Mouse (Mus musculus) C2C12 (cell line): ENCODE measurements around the gene Slc22a20. TPM values are rescaled to one million over a fixed set of nuclear protein-coding genes. Genes with fewer than 3 reads are reported as not detected.

Experiments used
- H3K27me3 ChIP-seq: one replicate; pipeline ENCODE4 v1.6.1; 2011; ENCODE audit not compliant: control insufficient read depth, insufficient read depth, insufficient read length
- H3K36me3 ChIP-seq: one replicate; pipeline ENCODE4 v1.6.1; 2011; ENCODE audit not compliant: control insufficient read depth, insufficient read depth
- H3K4me3 ChIP-seq: one replicate; pipeline ENCODE4 v1.5.1; 2011; ENCODE audit warnings: mild to moderate bottlenecking, control low read depth; ENCODE audit not compliant: poor library complexity, insufficient read depth, severe bottlenecking
- H3K79me2 ChIP-seq: one replicate; pipeline ENCODE4 v1.6.1; 2011; ENCODE audit not compliant: control insufficient read depth, insufficient read depth
- H3K79me3 ChIP-seq: one replicate; pipeline ENCODE4 v1.6.1; 2011; ENCODE audit warnings: low read depth, control low read depth
- H3ac ChIP-seq: one replicate; pipeline ENCODE3; 2011; ENCODE audit warnings: low read depth; ENCODE audit not compliant: control insufficient read depth, insufficient read length
- CEBPB ChIP-seq: IDR thresholded peaks from one replicate; pipeline ENCODE4 v1.6.1; 2011; ENCODE audit warnings: low read depth, mild to moderate bottlenecking, control low read depth, moderate library complexity
- CTCF ChIP-seq: IDR thresholded peaks from one replicate; pipeline ENCODE4 v1.5.1; 2011; ENCODE audit not compliant: control insufficient read depth, insufficient read depth, insufficient read length
- FOSL1 ChIP-seq: IDR thresholded peaks from one replicate; pipeline ENCODE4 v1.8.0; 2011; ENCODE audit warnings: mild to moderate bottlenecking, low read length; ENCODE audit not compliant: poor library complexity, insufficient read depth, severe bottlenecking
- MAX ChIP-seq: IDR thresholded peaks from one replicate; pipeline ENCODE4 v1.6.1; 2011; ENCODE audit warnings: mild to moderate bottlenecking, control low read depth
- MYOD1 ChIP-seq: IDR thresholded peaks from one replicate; pipeline ENCODE4 v1.6.1; 2011; ENCODE audit warnings: low read depth; ENCODE audit not compliant: control insufficient read depth, insufficient read length
- MYOG ChIP-seq: IDR thresholded peaks from one replicate; pipeline ENCODE4 v1.6.1; 2011; ENCODE audit not compliant: control insufficient read depth, insufficient read length; ENCODE audit errors: extremely low read depth
- USF1 ChIP-seq: IDR thresholded peaks from one replicate; pipeline ENCODE4 v1.6.1; 2011; ENCODE audit warnings: low read depth, mild to moderate bottlenecking, control low read depth, moderate library complexity
- polyA plus RNA-seq: library from polyadenylated mRNA; unstranded; fragments of >200 nt; fragmentation: generic; extraction: Trizol; gene quantifications from one replicate; pipeline ENCODE4 v1.2.1, GENCODE M21; 2012; ENCODE audit warnings: missing spikeins

Gene Slc22a20
- polyA plus RNA-seq, 1 experiment: not detected

DNA sequence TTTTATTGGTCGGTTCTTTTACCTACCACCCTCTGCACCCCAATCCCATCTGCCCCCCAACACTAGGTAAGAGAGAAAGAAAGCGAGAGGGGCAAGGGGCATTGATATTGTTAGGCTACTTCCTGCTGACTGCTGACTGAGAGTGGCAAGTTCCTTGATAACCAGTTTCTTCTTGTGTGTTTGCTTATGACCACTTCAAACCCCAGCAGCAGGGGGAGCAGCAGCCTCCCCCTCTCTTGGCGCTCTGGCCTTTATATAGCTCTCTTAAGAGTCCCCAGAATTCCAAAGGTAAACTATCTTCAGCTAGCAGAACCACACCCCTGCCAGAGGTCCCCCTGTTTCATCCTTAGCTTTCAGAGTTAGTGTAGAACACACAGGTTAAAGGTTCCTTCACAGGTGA lies 34.3 kb upstream of the Slc22a20 start:
- Histone ChIP-seq H3K79me3 (no peaks in the 10 kb centered on the region), H3K4me3 (no peak overlapping the region)
- TF ChIP-seq CEBPB (no peak), MAX (no peak), USF1 (no peak), MYOG (no peak), FOSL1 (no peak), MYOD1 (no peak), CTCF (no peak)

DNA sequence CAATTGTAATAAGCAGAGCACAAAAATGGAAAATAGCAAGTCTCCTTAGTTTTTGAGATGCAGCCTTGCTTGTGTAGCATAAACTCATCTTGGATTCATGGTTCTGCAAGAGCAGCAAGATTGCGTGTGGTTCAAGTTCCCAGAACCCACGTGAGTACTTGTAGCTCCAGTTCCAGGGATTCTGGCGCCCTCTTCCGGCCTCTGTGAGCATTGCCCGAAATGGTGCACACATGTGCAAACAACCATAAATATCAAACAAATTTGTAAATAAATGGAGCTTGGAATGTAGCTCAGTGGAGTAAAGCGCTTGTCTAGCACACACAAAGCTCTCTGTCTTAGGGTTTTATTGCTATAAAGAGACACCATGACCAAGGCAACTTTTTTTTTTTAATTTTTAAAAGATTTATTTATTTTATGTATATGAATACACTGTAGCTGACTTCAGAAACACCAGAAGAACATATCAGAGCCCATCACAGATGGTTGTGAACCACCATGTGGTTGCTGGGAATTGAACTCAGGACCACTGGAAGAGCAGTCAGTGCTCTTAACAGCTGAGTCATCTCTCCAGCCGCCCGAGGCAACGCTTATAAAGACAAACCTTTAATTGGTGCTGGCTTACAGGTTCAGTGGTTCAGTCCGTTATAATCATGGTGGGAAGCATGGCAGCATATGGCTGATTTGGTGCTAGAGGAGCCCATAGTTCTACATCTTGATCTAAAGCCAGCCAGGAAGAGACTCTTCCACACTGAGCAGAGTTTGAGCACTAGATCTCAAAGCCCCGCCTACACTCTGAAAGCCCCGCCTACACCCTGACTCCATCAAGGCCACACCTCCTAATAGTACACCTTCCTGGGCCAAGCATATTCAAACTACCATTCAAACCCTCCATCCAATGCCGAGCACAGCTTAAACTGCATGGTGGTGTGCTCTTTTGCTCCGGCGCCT lies 32.5 kb upstream of the Slc22a20 start:
- Histone ChIP-seq H3ac (no peak overlapping the region), H3K79me3 (no peaks in the 10 kb centered on the region), H3K4me3 (no peak overlapping the region), H3K27me3 (peaks cover 10% of the 10 kb centered on the region), H3K79me2 (peaks cover 12% of the 10 kb centered on the region), H3K36me3 (no peaks in the 10 kb centered on the region)
- TF ChIP-seq MYOD1 (no peak), CTCF (peak; percentile 64), USF1 (peak; percentile 85)

More for the DNA sequence above, 34.3 kb upstream of the Slc22a20 start:
- Histone ChIP-seq H3K36me3 (no peaks in the 10 kb centered on the region), H3K79me2 (no peaks in the 10 kb centered on the region), H3K27me3 (peaks cover 24% of the 10 kb centered on the region), H3ac (no peak overlapping the region)

DNA sequence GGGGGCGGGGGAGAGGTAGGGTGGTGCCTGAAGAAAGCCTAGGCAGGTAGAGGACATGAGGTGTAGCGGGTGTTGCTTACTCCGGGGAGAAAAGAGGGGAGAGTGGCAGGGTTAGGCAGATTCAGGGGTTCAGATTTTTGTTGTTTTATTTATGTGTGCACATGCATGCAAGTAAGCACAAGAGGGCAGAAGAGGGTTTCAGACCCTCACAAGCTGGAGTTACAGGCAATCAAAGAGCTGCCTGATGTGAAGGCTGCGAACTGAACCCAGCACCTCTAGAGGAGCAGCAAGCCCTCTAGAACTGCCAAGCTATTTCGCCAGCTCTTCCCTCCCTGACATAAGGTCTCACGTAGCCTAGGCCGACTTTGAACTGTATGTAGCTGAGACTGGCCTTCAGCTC lies 30.6 kb upstream of the Slc22a20 start:
- no peaks in the 10 kb centered on the region for H3K27me3 ChIP-seq
- peaks cover 15% of the 10 kb centered on the region for H3K79me2 ChIP-seq
- no peak overlapping the region for H3K4me3 ChIP-seq
- H3K79me3 ChIP-seq: no peaks in the 10 kb centered on the region
- H3K36me3 ChIP-seq: no peaks in the 10 kb centered on the region
- TF ChIP-seq MYOG (no peak), MAX (no peak), CEBPB (no peak), FOSL1 (no peak), MYOD1 (no peak), CTCF (no peak), USF1 (no peak)
- H3ac ChIP-seq: no peak overlapping the region

DNA sequence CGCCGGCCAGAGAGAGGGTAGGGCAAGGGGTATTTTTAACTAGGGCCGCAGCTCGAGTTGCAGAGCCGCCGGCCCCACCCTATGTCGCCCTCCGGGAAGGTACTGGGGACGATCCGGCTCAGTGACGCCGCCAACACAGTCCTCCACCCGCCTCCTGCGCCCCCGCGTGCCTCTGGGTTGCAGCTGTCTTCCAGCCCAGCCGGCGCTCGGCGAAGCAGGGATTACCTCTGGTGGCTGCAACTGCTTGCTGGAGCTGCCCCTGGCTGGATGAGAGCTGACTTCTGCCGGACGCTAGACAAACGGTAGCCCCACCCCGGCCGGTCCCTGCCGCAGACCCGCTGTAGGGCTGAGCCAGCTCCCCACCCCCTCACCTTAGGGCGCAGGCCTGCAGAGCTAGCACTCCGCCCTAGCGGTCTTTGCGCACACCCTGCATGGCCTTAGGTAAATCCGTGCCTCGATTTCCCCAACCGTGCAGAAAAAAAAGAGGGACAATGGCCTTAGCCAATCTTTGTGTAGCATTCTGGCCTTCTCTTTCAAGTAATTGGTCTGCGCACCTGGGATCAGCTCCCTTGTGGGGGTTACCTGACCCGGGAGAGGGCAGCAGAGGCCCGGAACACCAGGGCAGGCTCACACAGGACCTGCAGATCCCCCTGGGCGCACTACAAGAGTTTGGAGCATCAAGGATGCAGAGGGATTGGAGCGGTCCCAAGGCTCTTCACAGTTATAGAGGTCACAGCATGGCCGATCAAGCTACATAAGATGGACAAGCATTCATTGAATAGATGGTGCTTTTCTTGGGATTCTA lies 29.8 kb upstream of the Slc22a20 start, which contains the start of gene Capn1:
Capn1 (minus strand) TSS at position 387 of the 805 bp plus-strand sequence.
- Histone ChIP-seq H3K79me2 (peaks cover 15% of the 10 kb centered on the region), H3ac (peak within 1 kb of the TSS; percentile 71), H3K27me3 (no peaks in the 10 kb centered on the region), H3K36me3 (no peaks in the 10 kb centered on the region), H3K4me3 (peak within 1 kb of the TSS; percentile 42), H3K79me3 (no peaks in the 10 kb centered on the region)
- no peak for TF ChIP-seq CTCF
- TF ChIP-seq CEBPB: no peak
- no peak for TF ChIP-seq MAX
- TF ChIP-seq USF1: no peak
- TF ChIP-seq FOSL1: no peak
- TF ChIP-seq MYOD1: peak; percentile 61
- no peak for TF ChIP-seq MYOG

DNA sequence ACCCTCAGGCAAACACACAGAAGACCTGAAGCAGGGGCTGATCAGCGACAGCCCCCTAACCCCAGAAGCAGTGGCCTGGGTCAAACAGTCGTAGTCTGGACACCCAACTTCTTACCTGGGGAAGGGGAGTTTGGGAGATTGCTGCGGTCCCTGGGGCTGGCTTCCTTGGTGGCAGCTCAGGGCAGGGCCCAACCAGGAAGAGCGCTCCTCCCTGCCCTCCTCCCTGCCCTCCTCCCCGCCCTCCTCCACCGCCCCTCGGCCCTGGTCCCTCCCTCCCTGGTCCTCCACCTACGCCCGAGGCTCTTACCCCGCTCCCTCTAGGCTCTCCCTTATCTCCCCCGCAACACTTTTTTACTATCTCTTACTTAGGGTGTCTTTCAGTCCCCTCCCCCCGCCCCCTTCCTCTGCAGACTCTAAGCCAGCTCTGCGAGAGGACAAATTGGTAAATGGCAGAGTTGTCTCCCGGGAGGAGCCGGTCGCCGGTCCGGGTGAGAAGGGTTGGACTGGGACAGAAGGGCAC lies 29.1 kb upstream of the Slc22a20 start:
- Histone ChIP-seq H3K79me3 (no peaks in the 10 kb centered on the region), H3ac (peak overlapping the region; percentile 71), H3K4me3 (peak overlapping the region; percentile 42), H3K79me2 (peaks cover 15% of the 10 kb centered on the region), H3K36me3 (no peaks in the 10 kb centered on the region), H3K27me3 (no peaks in the 10 kb centered on the region)
- TF ChIP-seq MYOG (no peak), USF1 (no peak), CEBPB (no peak), FOSL1 (no peak), MAX (no peak)
